Mouse (Mus musculus) spleen, adult 2 months (tissue): ENCODE data around the gene Mtg2.

ENCODE experiments used
- CTCF ChIP-seq: fragments of 200-500 bp; IDR thresholded peaks from 2 replicates; pipeline ENCODE4 v1.5.1; 2011; ENCODE audit warnings: mild to moderate bottlenecking, inconsistent platforms; ENCODE audit not compliant: insufficient read depth, insufficient read length, insufficient replicate concordance; ENCODE audit errors: extremely low read depth
- POLR2A ChIP-seq: fragments of 200-500 bp; IDR thresholded peaks from 2 replicates; pipeline ENCODE4 v1.6.1; 2011; ENCODE audit warnings: low read depth, low read length, inconsistent platforms

DNA sequence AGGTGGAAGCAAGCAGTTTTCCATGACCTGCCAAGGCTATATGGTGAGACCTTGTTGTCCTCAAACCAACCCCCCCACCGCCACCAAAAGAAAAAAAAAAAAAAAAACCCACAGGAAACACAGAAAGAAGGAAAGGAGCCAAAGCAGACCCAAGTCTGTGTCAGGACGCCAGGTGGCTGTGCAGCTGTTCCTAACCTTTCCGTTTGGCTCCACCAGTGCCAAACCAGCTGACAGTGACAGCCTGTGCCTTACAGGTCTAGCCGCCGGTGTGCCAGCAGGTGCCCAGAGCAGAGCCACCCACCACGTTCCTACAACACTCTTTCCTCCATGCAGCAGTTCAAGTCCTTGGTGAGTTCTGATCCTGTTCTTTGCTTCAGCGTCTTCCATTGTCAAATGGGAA is 2.5 kb downstream of the Mtg2 start:
- no peak for TF ChIP-seq CTCF
- TF ChIP-seq POLR2A, result no peak
